Mouse (Mus musculus) layer of hippocampus, adult 9-11 months (tissue): ENCODE results near the gene Olfr912.

Source experiments
- DNase-seq: peaks from one replicate; pipeline ENCODE4 v3.0.0; 2022

The Olfr912 gene

DNA sequence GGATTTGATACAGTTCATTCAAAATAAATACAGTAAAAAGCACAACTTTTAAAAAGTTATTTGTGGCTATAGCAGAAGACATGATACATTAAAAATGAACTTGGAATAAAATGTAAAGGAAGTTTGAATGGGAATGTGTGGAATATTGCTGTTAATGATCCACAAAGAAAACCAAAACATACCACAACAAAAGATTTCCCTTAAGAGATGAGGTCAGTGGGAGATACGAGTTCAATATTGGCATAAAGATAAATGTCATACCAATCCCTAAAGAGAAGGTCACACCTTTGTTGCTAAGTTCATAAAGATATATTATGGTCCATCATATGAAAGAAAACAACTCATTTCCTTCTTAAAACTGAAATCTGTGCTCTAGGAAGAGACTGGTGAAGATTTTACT lies at the start of gene Olfr912:
TSS of gene Olfr912 (plus strand) at position 301 of the 400 bp plus-strand sequence.
- DNase-seq, result no peak

DNA sequence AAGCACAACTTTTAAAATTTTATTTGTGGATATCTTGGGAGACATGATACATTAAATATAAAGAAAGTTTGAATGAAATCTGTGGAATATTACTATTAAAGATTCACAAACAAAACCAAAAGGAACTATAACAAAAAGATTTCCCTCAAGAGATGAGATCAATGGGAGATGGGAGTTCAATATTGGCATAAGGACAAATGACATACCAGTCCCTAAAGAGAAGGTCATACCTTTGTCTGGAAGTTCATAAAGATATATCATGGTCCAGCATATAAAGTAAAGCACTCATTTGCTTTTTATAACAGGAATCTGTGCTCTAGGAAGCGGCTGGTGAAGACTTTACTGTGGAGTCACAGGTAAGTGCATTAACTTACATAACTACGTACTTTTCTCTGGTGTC lies 42.4 kb upstream of the Olfr912 start, which contains the start of gene Olfr910:
TSS of gene Olfr910 (plus strand) at position 301 of the 400 bp plus-strand sequence.
- DNase-seq, result no peak

DNA sequence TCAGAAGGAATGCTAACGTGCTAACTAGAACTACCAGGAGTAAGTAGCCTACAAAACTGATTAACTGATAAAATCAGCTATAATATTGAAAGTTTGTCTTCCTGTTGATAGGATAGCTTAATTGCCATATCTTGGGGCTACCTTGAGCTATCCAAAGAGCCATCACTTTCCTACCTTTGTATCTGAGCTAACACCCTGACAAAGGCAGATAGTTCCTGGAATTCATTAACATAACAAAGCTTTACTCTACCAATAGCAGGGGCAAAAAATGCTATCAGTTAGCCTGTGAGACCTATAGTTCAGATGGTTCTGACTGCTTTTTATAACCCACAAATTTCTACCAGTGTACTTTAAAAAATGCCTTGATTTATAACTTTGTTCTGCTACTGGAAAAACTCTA lies 11.1 kb downstream of the Olfr912 start:
- no peak for DNase-seq

DNA sequence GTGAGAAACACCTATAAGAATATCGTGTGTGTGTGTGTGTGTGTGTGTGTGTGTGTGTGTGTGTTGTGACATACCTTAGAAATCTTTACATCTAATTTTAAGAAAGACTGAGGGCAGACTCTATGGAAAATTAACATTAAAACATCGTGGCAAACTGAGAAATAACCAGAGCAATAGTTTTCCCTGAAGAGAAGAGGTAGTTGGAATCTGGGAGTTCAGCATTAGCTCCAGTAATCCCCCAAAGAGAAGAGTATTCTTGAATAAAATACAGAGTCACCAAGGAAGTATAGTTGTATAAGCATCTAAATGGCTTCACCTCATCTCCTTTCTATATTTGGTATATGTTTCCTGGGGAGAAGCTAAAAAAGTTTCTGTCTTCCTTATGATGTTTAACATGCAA lies 12.5 kb downstream of the Olfr912 start, which contains the start of gene Olfr913:
TSS of gene Olfr913 (plus strand) at position 301 of the 400 bp plus-strand sequence.
- no peak for DNase-seq

DNA sequence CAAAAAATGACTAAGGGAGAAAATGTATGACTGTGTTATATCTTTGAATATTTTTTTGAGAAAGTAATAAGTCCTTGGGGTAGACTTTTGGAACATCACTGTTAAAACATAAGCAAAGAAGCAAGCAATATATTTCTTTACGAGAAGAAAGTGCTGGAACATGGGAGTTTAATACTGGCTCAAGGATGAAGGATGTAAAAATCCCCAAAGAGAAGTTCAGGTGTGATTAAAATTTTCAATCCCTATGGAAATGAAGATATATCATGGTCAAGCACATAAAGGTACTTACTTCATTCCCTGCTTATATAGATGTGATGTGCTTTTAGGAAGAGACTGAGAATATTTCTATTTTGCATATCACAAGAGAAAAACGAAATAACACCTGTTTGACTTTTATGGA lies 24.8 kb downstream of the Olfr912 start, which contains the start of gene Olfr914:
TSS of gene Olfr914 (plus strand) at position 301 of the 400 bp plus-strand sequence.
- no peak for DNase-seq

DNA sequence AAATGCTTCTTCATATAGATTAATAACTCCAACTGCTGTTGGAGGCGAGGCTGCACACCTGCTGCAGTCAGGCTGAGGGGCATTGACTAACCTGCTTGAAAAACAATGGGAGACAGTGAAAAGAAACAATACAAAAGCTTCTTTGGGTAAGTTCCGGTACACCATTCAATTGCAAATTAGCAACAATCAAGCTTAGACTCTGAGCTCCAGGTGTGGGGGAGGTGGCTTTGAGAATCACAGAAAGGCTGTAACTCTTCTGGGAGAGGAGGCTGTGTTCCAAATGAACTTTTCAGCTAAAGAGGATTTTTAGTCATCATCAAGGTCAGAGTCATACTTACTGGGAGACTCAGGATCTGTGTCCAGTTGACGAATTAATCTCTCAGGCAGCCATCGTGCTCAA lies 52.4 kb downstream of the Olfr912 start:
- no peak for DNase-seq
